Mouse (Mus musculus) erythroblast, embryonic 14.5 days (primary cell): ENCODE data around the gene Gng7.

ENCODE experiments used
- GATA1 ChIP-seq: IDR thresholded peaks from 2 replicates; pipeline ENCODE4 v1.6.1; 2012; ENCODE audit warnings: low read length, inconsistent platforms, mixed read lengths
- TAL1 ChIP-seq: IDR thresholded peaks from 3 replicates; pipeline ENCODE4 v1.6.1; 2012; ENCODE audit warnings: low read length, inconsistent platforms, mixed read lengths

DNA sequence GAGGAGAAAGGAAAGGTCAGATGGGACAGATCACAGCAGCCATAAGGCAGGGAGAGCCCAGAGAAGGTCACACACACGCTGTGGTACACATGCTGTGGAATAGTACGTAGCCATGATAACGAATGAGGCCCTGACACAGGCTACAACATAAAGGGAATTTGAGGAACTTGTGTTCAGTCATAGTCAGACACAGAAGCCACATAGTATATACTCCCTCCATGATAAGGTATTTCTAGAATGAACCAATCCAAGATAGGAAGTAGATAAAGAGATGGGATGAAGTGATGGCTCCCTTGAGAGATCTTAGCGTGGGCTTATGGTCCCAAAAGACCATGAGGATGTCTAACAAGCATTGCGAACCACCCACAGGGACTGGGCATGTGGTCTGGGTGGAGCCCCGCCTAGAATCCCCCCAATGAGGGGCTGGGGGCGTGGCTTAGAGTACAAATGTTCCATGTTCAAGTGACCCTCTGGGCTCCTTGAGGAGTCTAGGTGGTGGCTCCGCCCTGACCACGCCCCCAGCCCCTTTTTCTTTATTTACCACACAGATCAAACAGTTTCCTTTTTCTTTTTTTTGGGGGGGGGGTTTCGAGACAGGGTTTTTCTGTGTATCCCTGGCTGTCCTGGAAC is 62.9 kb downstream of the Gng7 start:
- TF ChIP-seq TAL1 (no peak), GATA1 (no peak)
